Mouse (Mus musculus) CH12.LX (cell line): ENCODE data around the gene Fgd4. TPM values are rescaled to one million over a fixed set of nuclear protein-coding genes. Genes with fewer than 3 reads are reported as not detected.
A peak's percentile ranks its signal among the peaks of the same experiment; 100 is the strongest.

Experiments used
- DNase-seq: peaks from one replicate; pipeline ENCODE4 v3.0.0-alpha.2; 2013; ENCODE audit errors: extremely low read depth
- H3K27ac ChIP-seq: 2 replicates; pipeline ENCODE4 v1.5.1; 2012; ENCODE audit warnings: low read depth, mild to moderate bottlenecking, control low read depth, moderate library complexity; ENCODE audit not compliant: insufficient read depth
- H3K27me3 ChIP-seq: replicated peaks from 2 replicates; pipeline ENCODE3; 2012; ENCODE audit warnings: inconsistent platforms
- H3K36me3 ChIP-seq, 2 experiments: replicated peaks in 1 of 2; 2 replicates each; pipeline versions ENCODE3 to v1.6.1; 2012; ENCODE audit warnings: inconsistent platforms in 1 of 2, low read length in 1 of 2, mild to moderate bottlenecking in 1 of 2, mixed read lengths in 1 of 2, moderate library complexity in 1 of 2; ENCODE audit not compliant: control insufficient read depth in 1 of 2, insufficient read depth in 1 of 2
- H3K4me1 ChIP-seq, 2 experiments: 2 replicates each; pipeline ENCODE4 v1.6.1; 2012; ENCODE audit warnings: inconsistent platforms in 1 of 2, moderate library complexity in 1 of 2; ENCODE audit not compliant: insufficient read depth in 2 of 2, control insufficient read depth in 1 of 2
- H3K4me2 ChIP-seq: 2 replicates; pipeline ENCODE4 v1.6.1; 2012; ENCODE audit warnings: low read depth, mild to moderate bottlenecking, control low read depth; ENCODE audit not compliant: poor library complexity, insufficient read depth, severe bottlenecking
- H3K4me3 ChIP-seq, 3 experiments: fragments of 150-350 bp in 1 of 3; sonication (generic) in 1 of 3; replicated peaks in 1 of 3; 2 replicates each; pipeline versions ENCODE3 to v1.5.1; 2011 to 2012; ENCODE audit warnings: low read depth in 2 of 3, low read length in 2 of 3, mild to moderate bottlenecking in 2 of 3, moderate library complexity in 2 of 3, control low read depth in 1 of 3, improper control_type of control experiment in 1 of 3, inconsistent platforms in 1 of 3, mixed read lengths in 1 of 3; ENCODE audit not compliant: poor library complexity in 1 of 3
- H3K79me2 ChIP-seq: replicated peaks from 2 replicates; pipeline ENCODE4 v1.6.1; 2012; ENCODE audit warnings: mild to moderate bottlenecking, moderate library complexity; ENCODE audit not compliant: control insufficient read depth, poor library complexity, insufficient read depth, severe bottlenecking; ENCODE audit errors: extremely low read depth
- H3K9ac ChIP-seq: 2 replicates; pipeline ENCODE4 v1.6.1; 2012; ENCODE audit warnings: low read depth, mild to moderate bottlenecking, control low read depth, moderate library complexity; ENCODE audit not compliant: insufficient read depth
- H3K9me3 ChIP-seq: replicated peaks from 2 replicates; pipeline ENCODE3; 2012; ENCODE audit warnings: low read length, inconsistent platforms, mixed read lengths
- BHLHE40 ChIP-seq: IDR thresholded peaks from 2 replicates; pipeline ENCODE4 v1.6.1; 2011; ENCODE audit warnings: mild to moderate bottlenecking, low read depth, low read length, improper control_type of control experiment
- CHD1 ChIP-seq: IDR thresholded peaks from 2 replicates; pipeline ENCODE4 v1.6.1; 2012; ENCODE audit warnings: low read depth, low read length, improper control_type of control experiment, inconsistent platforms
- CTCF ChIP-seq, 2 experiments: IDR thresholded peaks in 1 of 2; conservative IDR thresholded peaks in 1 of 2; 2 replicates each; pipeline ENCODE4 v1.5.1; 2011 to 2012; ENCODE audit warnings: low read depth in 2 of 2, low read length in 2 of 2, improper control_type of control experiment in 1 of 2, inconsistent platforms in 1 of 2, mild to moderate bottlenecking in 1 of 2, moderate library complexity in 1 of 2
- EP300 ChIP-seq: IDR thresholded peaks from 2 replicates; pipeline ENCODE4 v1.6.1; 2011; ENCODE audit warnings: low read length, improper control_type of control experiment
- GABPA ChIP-seq: IDR thresholded peaks from 2 replicates; pipeline ENCODE4 v1.6.1; 2012; ENCODE audit warnings: low read depth, low read length, improper control_type of control experiment, inconsistent platforms; ENCODE audit not compliant: insufficient replicate concordance
- HCFC1 ChIP-seq: IDR thresholded peaks from 2 replicates; pipeline ENCODE4 v1.6.1; 2012; ENCODE audit warnings: low read depth, mild to moderate bottlenecking, inconsistent platforms, low read length, improper control_type of control experiment
- JUN ChIP-seq: IDR thresholded peaks from 2 replicates; pipeline ENCODE4 v1.6.1; 2011; ENCODE audit warnings: low read depth, mild to moderate bottlenecking, low read length, improper control_type of control experiment, moderate library complexity; ENCODE audit not compliant: insufficient read depth
- JUND ChIP-seq: conservative IDR thresholded peaks from 2 replicates; pipeline ENCODE4 v1.6.1; 2011; ENCODE audit warnings: low read depth, low read length, improper control_type of control experiment
- KAT2A ChIP-seq: IDR thresholded peaks from 2 replicates; pipeline ENCODE4 v1.6.1; 2012; ENCODE audit warnings: low read length, improper control_type of control experiment, inconsistent platforms; ENCODE audit not compliant: insufficient replicate concordance
- MXI1 ChIP-seq: IDR thresholded peaks from 2 replicates; pipeline ENCODE4 v1.6.1; 2011; ENCODE audit warnings: mild to moderate bottlenecking, low read depth, low read length, improper control_type of control experiment
- MYC ChIP-seq: IDR thresholded peaks from 2 replicates; pipeline ENCODE4 v1.6.1; 2011; ENCODE audit warnings: low read depth, mild to moderate bottlenecking, improper control_type of control experiment, low read length
- NELFE ChIP-seq: IDR thresholded peaks from 2 replicates; pipeline ENCODE4 v1.6.1; 2011; ENCODE audit warnings: low read depth, low read length, improper control_type of control experiment
- RCOR1 ChIP-seq: conservative IDR thresholded peaks from 2 replicates; pipeline ENCODE4 v1.6.1; 2012; ENCODE audit warnings: low read depth, mild to moderate bottlenecking, inconsistent platforms, low read length, improper control_type of control experiment
- TCF12 ChIP-seq: IDR thresholded peaks from 2 replicates; pipeline ENCODE4 v1.6.1; 2014; ENCODE audit warnings: low read depth, mild to moderate bottlenecking, inconsistent platforms, low read length, improper control_type of control experiment
- USF2 ChIP-seq: conservative IDR thresholded peaks from 2 replicates; pipeline ENCODE4 v1.6.1; 2011; ENCODE audit warnings: low read depth, low read length, improper control_type of control experiment
- ZMIZ1 ChIP-seq: IDR thresholded peaks from 2 replicates; pipeline ENCODE4 v1.6.1; 2012; ENCODE audit warnings: low read depth, mild to moderate bottlenecking, inconsistent platforms, low read length, improper control_type of control experiment
- ZNF384 ChIP-seq: IDR thresholded peaks from 2 replicates; pipeline ENCODE4 v1.6.1; 2012; ENCODE audit warnings: low read depth, low read length, improper control_type of control experiment, inconsistent platforms
- dilution Hi-C: fragments of 300-500 bp; cut with MboI; formaldehyde crosslinking; loops from 2 replicates; pipeline ENCODE4 v1.14.3; 2020; ENCODE audit warnings: low sequenced_read_pairs; ENCODE audit not compliant: extremely low pct_unique_long_range_greater_than_20kb, extremely low pct_ligation_motif_present
- in situ Hi-C: fragments of 300-500 bp; cut with MboI; formaldehyde crosslinking; loops from 3 replicates; pipeline ENCODE4 v1.14.3; 2019; ENCODE audit warnings: low sequenced_read_pairs, low pct_ligation_motif_present, low pct_unique_long_range_greater_than_20kb, mixed read lengths
- polyA plus RNA-seq: library from polyadenylated mRNA; unstranded; fragments of >175 nt; gene quantifications from 2 replicates; pipeline ENCODE4 v1.2.1, GENCODE M21; 2012; ENCODE audit warnings: low read depth; ENCODE audit not compliant: insufficient read length
- total RNA-seq, 2 experiments: library from RNA; depleted of rRNA; stranded (reverse); fragments of 300-350 nt in 1 of 2; fragments of >200 nt in 1 of 2; gene quantifications; 2 replicates each; pipeline ENCODE4 v1.2.3; 2012 to 2014

Fgd4 gene
- total and polyA plus RNA-seq, 3 experiments, result 0.76 to 0.84 TPM; not detected in 1

GRCm38 (mm10) chr16:16557738-16558137 lies 42.6 kb downstream of the Fgd4 start:
- dilution Hi-C loops, result no loop called here
- Histone ChIP-seq H3K27me3 (no peaks in the 10 kb centered on the region), H3K79me2 (no peaks in the 10 kb centered on the region), H3K9me3 (no peaks in the 10 kb centered on the region), H3K4me1 (no peaks in the 10 kb centered on the region), H3K4me2 (no peak overlapping the region), H3K9ac (no peak overlapping the region), H3K36me3 (no peaks in the 10 kb centered on the region), H3K4me3 (no peak overlapping the region), H3K27ac (no peak overlapping the region)
- TF ChIP-seq MXI1 (no peak), CTCF (conservative IDR thresholded peaks at IDR 0.05 in 1 of 2, IDR thresholded peaks at IDR 0.05 in 1 of 2; ENCODE audit: low read depth in 2 of 2, low read length in 2 of 2) (no peak), EP300 (no peak), JUN (no peak), ZMIZ1 (no peak), BHLHE40 (peak; percentile 82), HCFC1 (no peak), KAT2A (no peak)
- in situ Hi-C loops, result no loop called here
- no peak for DNase-seq

- H3K4me1 ChIP-seq, result no peaks in the 10 kb centered on the region
- H3K36me3 ChIP-seq, result no peaks in the 10 kb centered on the region
- no peaks in the 10 kb centered on the region for H3K27me3 ChIP-seq
- no peak overlapping the region for H3K4me2 ChIP-seq
- no peak overlapping the region for H3K27ac ChIP-seq
- dilution Hi-C loops, result no loop called here
- H3K4me3 ChIP-seq, result no peak overlapping the region
- no peaks in the 10 kb centered on the region for H3K79me2 ChIP-seq
- H3K9ac ChIP-seq, result no peak overlapping the region
- TF ChIP-seq RCOR1 (no peak), GABPA (no peak), NELFE (no peak), MYC (no peak), ZNF384 (no peak), JUND (no peak), USF2 (no peak), TCF12 (no peak), HCFC1 (no peak), CHD1 (no peak)
- TF ChIP-seq, all 38 proteins: peak for 0
- no peaks in the 10 kb centered on the region for H3K9me3 ChIP-seq
- no peak for DNase-seq
- in situ Hi-C loops, result no loop called here
Measured at GRCm38 (mm10) chr16:16554098-16554497, 46.3 kb downstream of the Fgd4 start.
